Mouse (Mus musculus) left cerebral cortex, postnatal 36 days (tissue): Measurements from ENCODE around the gene Crisp1. TPM values are rescaled to one million over a fixed set of nuclear protein-coding genes. Genes with fewer than 3 reads are reported as not detected.

Experiments
- DNase-seq, 2 experiments: peaks; one replicate each; pipeline ENCODE4 v3.0.0; 2021 to 2022; ENCODE audit warnings: low spot score in 2 of 2, mixed read lengths in 1 of 2
- intact Hi-C: fragments of 180-260 bp; cut with DNase I; formaldehyde crosslinking; loops from one replicate; pipeline ENCODE4 v1.15.1; 2025
- total RNA-seq, 2 experiments: library from RNA; stranded (reverse); gene quantifications; 2 replicates each; pipeline ENCODE4 v1.2.3; 2021

Gene Crisp1
- total RNA-seq, result not detected

DNA sequence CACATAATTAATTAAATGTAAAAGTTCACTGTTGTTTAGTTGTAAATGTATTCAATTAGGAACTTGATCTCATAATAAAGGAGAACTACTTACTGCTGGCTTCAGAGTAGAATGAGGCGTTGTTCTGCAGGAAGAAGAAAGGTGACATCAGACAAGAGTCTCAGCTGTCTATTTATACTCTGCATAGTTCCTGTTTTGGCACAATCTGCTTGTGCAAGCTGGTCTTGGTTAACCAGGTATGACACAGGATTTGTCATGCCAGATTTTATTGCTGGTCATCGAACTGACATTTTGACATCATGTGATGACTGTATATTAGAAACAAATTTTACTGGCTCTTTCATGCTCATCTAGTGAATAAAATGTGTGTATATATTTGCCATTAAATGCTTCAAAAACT is at the start of gene Crisp1:
Crisp1 (minus strand) TSS at position 146 of the 400 bp plus-strand sequence.
- DNase-seq, result no peak

GRCm38 (mm10) chr17:40342497-40343009 is 23.5 kb upstream of the Crisp1 start:
- intact Hi-C loops, result no loop called here
- no peak for DNase-seq

More for the DNA sequence above, at the start of gene Crisp1:
- intact Hi-C loops, result no loop called here

GRCm38 (mm10) chr17:40285435-40285834 is 33.6 kb downstream of the Crisp1 start:
- no peak for DNase-seq
- intact Hi-C loops, result no loop called here

- intact Hi-C loops, result no loop called here
- DNase-seq, result no peak
Observed at GRCm38 (mm10) chr17:40275519-40275918, 43.5 kb downstream of the Crisp1 start.

DNA sequence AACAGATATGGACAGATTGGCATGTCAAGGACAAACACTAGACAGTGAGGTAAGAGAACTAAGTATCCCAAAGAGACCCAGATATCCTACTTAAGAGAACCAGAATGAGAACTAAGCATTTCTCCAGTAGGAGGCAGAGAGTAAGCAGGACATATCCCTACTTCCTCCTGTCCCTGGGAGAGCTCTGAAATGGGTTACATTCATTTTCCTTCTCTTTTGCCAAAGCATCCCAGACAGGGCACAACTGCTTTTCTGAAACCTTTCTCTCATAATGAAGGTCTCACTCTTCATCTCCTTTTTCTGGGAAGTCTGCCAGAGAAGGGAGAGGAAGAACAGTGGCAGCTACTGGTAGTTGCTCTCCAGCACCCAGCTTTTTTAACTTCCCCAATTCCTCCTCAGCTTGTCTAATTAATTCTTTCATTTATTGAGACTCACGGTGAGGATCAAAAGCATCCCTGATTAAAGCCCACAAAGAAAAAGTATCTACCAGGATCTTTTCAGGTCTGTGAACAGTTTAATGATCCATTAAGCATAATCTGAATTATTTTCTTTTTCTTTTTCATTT is 44.0 kb downstream of the Crisp1 start:
- intact Hi-C loops, result no loop called here
- DNase-seq, result no peak

- no peak for DNase-seq
- intact Hi-C loops, result no loop called here
Observed at GRCm38 (mm10) chr17:40252487-40252886, 66.5 kb downstream of the Crisp1 start.

Other genes with a start within 250 kb of the Crisp1 start
- not detected for gene AC192777.2, start 223.8 kb downstream of the Crisp1 start, total RNA-seq
- gene Pgk2, start 110.6 kb downstream of the Crisp1 start, total RNA-seq, result not detected
- gene Crisp3, start 76.9 kb downstream of the Crisp1 start, total RNA-seq, result not detected
- not detected for gene Esp8, start 200.8 kb upstream of the Crisp1 start, total RNA-seq
- gene Esp6, start 242.3 kb upstream of the Crisp1 start, total RNA-seq, result not detected